Mouse (Mus musculus): ENCODE measurements at regions not wholly inside any gene's neighbourhood (a gene's known extent, or its start where the extent isn't known, plus 50 kb on each side); places are given as distances from the start of the nearest gene placed in this dataset.

- Histone ChIP-seq H3K27ac (ENCODE audit: control insufficient read depth, insufficient read depth, low read depth, low read length) (no peak overlapping the region), H3K36me3 (ENCODE audit: control insufficient read depth, insufficient read depth, low read length) (no peaks in the 10 kb centered on the region), H3K4me3 (ENCODE audit: control insufficient read depth, low read depth, low read length) (no peak overlapping the region; the same call in 1 of the 2 replicates), H3K27me3 (ENCODE audit: control insufficient read depth, insufficient read depth, low read length) (no peaks in the 10 kb centered on the region), H3K4me1 (ENCODE audit: control insufficient read depth, insufficient read depth, low read length) (peaks cover 10% of the 10 kb centered on the region)
- no peak for TF ChIP-seq CTCF (IDR thresholded peaks at IDR 0.05; ENCODE audit: control insufficient read depth, insufficient read depth, insufficient replicate concordance, low read depth, low read length)
- TF ChIP-seq POLR2A (IDR thresholded peaks at IDR 0.05; ENCODE audit: control insufficient read depth, low read depth, low read length), result no peak
Observed at GRCm38 (mm10) chr16:30009521-30010186, 54.5 kb upstream of the Hes1 start.

DNA sequence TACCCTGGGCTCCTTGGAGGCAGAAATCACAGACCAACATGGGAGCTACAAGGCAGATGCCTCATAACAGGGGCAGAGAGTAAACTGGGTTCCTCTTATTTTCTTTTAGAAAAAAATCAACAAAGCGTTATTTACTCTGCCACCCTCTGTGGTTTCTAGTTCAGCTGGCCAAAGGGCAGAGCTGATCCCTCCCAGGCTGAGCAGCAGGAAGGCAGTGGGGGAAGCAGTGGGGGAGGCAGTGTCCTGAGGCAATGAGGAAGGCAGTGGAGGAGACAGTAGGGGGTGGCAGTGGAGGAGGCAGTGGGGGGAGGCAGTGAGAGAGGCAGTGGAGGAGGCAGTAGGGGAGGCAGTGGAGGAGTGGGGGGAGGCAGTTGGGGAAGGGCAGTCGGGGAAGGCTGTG, 51.1 kb upstream of the Hes1 start:
- Histone ChIP-seq H3K4me1 (ENCODE audit: control insufficient read depth, insufficient read depth, low read length) (peaks cover 10% of the 10 kb centered on the region), H3K36me3 (ENCODE audit: control insufficient read depth, insufficient read depth, low read length) (no peaks in the 10 kb centered on the region), H3K27ac (ENCODE audit: control insufficient read depth, insufficient read depth, low read depth, low read length) (no peak overlapping the region), H3K27me3 (ENCODE audit: control insufficient read depth, insufficient read depth, low read length) (no peaks in the 10 kb centered on the region), H3K4me3 (ENCODE audit: control insufficient read depth, low read depth, low read length) (no peak overlapping the region)
- TF ChIP-seq POLR2A (IDR thresholded peaks at IDR 0.05; ENCODE audit: control insufficient read depth, low read depth, low read length), result no peak
- no peak for TF ChIP-seq CTCF (IDR thresholded peaks at IDR 0.05; ENCODE audit: control insufficient read depth, insufficient read depth, insufficient replicate concordance, low read depth, low read length)

DNA sequence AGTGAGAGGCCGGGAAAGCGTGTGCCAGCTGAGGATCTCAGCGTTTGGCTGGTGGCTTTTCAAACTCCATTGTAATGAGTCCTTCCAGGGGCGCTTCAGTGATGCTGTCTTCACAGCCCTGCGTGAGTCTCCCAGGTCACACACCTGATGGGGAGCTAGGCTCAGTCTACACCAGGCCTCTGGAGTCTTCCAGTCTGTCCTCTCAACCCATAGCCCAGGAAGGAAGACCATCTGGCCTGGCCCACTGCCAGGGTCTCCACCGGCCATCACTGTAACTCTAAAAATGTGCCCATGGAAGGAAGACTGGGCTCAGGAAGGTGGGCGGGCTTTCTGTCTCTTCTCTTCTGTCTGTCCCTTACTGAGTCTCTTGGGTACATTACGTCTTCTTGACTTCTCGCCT, 50.2 kb upstream of the Hes1 start:
- H3K4me1 ChIP-seq (ENCODE audit: control insufficient read depth, insufficient read depth, low read length), result peaks cover 4% of the 10 kb centered on the region

More for the DNA sequence above, 50.2 kb upstream of the Hes1 start:
- Histone ChIP-seq H3K4me3 (ENCODE audit: control insufficient read depth, low read depth, low read length) (no peak overlapping the region), H3K27ac (ENCODE audit: control insufficient read depth, insufficient read depth, low read depth, low read length) (no peak overlapping the region), H3K27me3 (ENCODE audit: control insufficient read depth, insufficient read depth, low read length) (no peaks in the 10 kb centered on the region), H3K36me3 (ENCODE audit: control insufficient read depth, insufficient read depth, low read length) (no peaks in the 10 kb centered on the region)
- TF ChIP-seq CTCF (IDR thresholded peaks at IDR 0.05; ENCODE audit: control insufficient read depth, insufficient read depth, insufficient replicate concordance, low read depth, low read length) (no peak), POLR2A (IDR thresholded peaks at IDR 0.05; ENCODE audit: control insufficient read depth, low read depth, low read length) (no peak)
